Mouse (Mus musculus) cerebellum, adult 9-11 months (tissue): ENCODE measurements around the gene Olfr394.
"Not testable (repeated sequence)": the region's sequence is repeated elsewhere in the genome, so short reads cannot be mapped to it uniquely, and the experiment has no call there.

Experiments
- DNase-seq: peaks from one replicate; pipeline ENCODE4 v3.0.0; 2022

Gene Olfr394

GRCm38 (mm10) chr11:73890671-73891070, at the start of gene Olfr394:
Gene Olfr394, minus strand, starts transcription at chr11:73890771.
- no peak for DNase-seq

DNA sequence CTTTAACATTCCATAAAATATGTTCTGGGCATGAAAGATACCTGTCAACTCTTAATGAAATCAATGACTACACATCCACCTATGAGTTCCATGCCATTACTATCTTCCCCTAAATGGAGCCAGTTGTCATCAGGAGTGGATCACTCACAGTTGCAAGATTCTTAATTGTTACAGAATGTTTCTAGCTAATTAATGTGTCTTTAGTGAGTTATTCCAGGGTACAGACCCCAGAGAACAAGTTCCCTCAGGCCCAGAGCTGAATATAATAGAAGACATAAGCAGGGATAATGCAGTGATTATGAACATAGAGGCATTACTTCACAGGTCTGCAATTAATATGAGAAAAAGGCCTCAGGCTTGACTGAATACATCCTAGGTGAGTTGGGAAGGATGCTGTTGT, 45.8 kb upstream of the Olfr394 start, which contains the start of gene Olfr23:
TSS of gene Olfr23 (plus strand) at position 301 of the 400 bp plus-strand sequence.
- DNase-seq: no peak

GRCm38 (mm10) chr11:73909199-73909598, 18.6 kb upstream of the Olfr394 start, which contains the start of gene Olfr395:
Gene Olfr395, minus strand, starts transcription at chr11:73909299.
- DNase-seq: not testable (repeated sequence)

GRCm38 (mm10) chr11:73851354-73851753, 39.2 kb downstream of the Olfr394 start, which contains the start of gene Olfr393:
Gene Olfr393, minus strand, starts transcription at chr11:73851454.
- DNase-seq: no peak
